Mouse (Mus musculus) liver, embryonic 18 days (tissue): ENCODE data around the gene Prom1. TPM values are rescaled to one million over a fixed set of nuclear protein-coding genes. Genes with fewer than 3 reads are reported as not detected.

Experiments
- polyA plus RNA-seq: library from polyadenylated mRNA; depleted of rRNA; stranded (reverse); fragments of >200 nt; gene quantifications from 2 replicates; pipeline ENCODE4 v1.2.3, GENCODE M21; 2012; rRNA removed

Gene Prom1
- 5.8 and 7.3 TPM in 2 replicates for polyA plus RNA-seq

DNA sequence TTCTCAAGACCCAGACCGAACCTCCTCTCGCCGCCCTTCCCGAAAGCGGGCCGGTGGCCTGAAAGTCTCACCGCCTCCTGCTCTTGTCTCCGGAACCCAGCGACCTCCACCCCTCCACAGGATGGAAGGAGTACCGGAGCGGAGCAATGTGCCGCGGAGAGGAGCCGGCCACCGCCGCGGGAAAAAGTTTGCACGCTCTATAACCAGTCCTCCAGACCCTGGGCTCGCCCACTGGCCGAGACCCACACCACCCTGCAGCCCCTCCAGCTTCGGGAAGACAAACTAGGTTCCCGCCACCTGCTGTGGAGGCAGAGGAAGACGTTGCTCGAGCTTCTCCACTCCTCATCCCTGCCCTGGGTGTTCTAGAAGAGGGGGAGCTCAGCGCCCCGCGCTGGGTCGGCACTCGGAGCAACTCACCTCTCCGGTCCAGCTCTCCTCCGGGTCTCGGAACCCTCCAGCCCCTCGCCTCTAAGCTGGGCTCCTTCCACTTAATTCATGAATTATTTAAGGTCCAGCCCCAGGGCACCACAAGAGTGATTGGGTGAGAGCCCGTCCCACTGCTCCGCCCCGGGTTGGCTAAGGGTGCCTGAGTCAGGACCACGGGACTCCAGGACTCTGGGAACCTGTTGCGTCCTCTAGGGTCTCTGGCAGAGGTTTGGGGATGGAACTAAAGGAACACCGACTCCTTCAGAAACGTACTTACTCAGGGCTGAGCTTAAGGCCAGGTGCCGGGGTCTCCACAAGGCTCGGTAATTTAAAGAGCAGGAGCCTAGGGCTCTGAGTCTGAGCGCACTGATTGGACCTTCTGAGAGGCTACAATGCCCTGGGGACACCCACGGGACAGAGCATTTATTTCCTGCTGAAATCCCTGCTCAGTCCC is at the start of gene Prom1:
Gene Prom1, minus strand, starts transcription at position 802 of the 880 bp plus-strand sequence.

DNA sequence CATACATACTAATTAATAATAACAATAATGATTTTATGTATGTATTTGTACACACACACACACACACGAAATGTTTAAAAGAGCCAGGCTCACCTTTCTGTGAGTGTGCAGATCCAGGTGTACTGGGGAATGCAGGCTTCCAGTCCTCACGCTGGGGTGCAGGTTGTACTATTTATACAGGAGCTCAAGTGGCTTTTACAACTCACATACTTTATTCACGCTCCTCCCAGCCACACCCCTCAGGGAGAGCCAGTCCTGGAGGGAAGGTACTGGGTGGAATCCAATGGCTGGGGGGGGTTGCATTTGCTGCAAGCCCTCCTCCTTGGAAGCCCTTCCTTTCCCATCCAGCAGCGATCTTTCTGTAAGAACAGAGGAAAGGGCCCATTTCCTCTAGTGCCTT is 120.2 kb downstream of the Prom1 start, which contains the start of gene Fgfbp1:
Gene Fgfbp1, minus strand, starts transcription at position 160 of the 400 bp plus-strand sequence.

Other genes with a start within 250 kb of the Prom1 start
- 10.4 and 11.6 TPM in 2 replicates for gene Cd38, start 233.5 kb downstream of the Prom1 start, polyA plus RNA-seq
- gene Gm7879, start 188.9 kb downstream of the Prom1 start, polyA plus RNA-seq: 0.28 and 0.32 TPM in 2 replicates
- 8.7 and 12.4 TPM in 2 replicates for gene Fgfbp1, start 120.3 kb downstream of the Prom1 start, polyA plus RNA-seq
- 38.0 and 38.6 TPM in 2 replicates for gene Tapt1, start 124.6 kb upstream of the Prom1 start, polyA plus RNA-seq